Mouse (Mus musculus): Measurements from ENCODE around the gene Vezt.

GRCm38 (mm10) chr10:94034876-94035657, 550 bp downstream of the Vezt start:
- TF ChIP-seq CTCF (IDR thresholded peaks at IDR 0.05; ENCODE audit: low read depth, low read length): no peak
- 0 out of 2 replicates have a peak, but pooled peaks have one; percentile 7 for TF ChIP-seq POLR2A (IDR thresholded peaks at IDR 0.05; ENCODE audit: extremely low read depth, insufficient read depth, low read length)
